Mouse (Mus musculus) liver, embryonic 11.5 days (tissue): Measurements from ENCODE around the gene Olfr904. TPM values are rescaled to one million over a fixed set of nuclear protein-coding genes. Genes with fewer than 3 reads are reported as not detected.

ENCODE experiments used
- ATAC-seq: fragments of 200-750 bp; cut with Nextera tagmentation; replicated peaks from 2 replicates; pipeline ENCODE4 v1.8.0; 2017; ENCODE audit warnings: moderate number of reproducible peaks, mild to moderate bottlenecking, moderate TSS enrichment, moderate library complexity; ENCODE audit not compliant: low FRiP score
- DNase-seq: peaks from one replicate; pipeline ENCODE4 v3.0.0-alpha.2; 2017; ENCODE audit warnings: low spot score
- H3K27ac ChIP-seq: fragments of 300-500 bp; sonication (generic); 2 replicates; pipeline ENCODE4 v1.5.1; 2014; ENCODE audit warnings: mild to moderate bottlenecking, low read depth, low read length, control low read depth
- H3K27me3 ChIP-seq: fragments of 300-500 bp; sonication (generic); replicated peaks from 2 replicates; pipeline ENCODE4 v1.6.1; 2014; ENCODE audit warnings: low read length, mixed read lengths; ENCODE audit not compliant: control insufficient read depth, insufficient read depth
- H3K36me3 ChIP-seq: fragments of 300-500 bp; sonication (generic); 2 replicates; pipeline ENCODE4 v1.6.1; 2014; ENCODE audit warnings: mild to moderate bottlenecking, low read length, moderate library complexity, mixed read lengths; ENCODE audit not compliant: control insufficient read depth, insufficient read depth
- H3K4me1 ChIP-seq: fragments of 300-500 bp; sonication (generic); replicated peaks from 2 replicates; pipeline ENCODE4 v1.6.1; 2014; ENCODE audit warnings: low read length, mixed read lengths; ENCODE audit not compliant: control insufficient read depth, insufficient read depth
- H3K4me2 ChIP-seq: fragments of 300-500 bp; sonication (generic); 2 replicates; pipeline ENCODE4 v1.6.1; 2014; ENCODE audit warnings: mild to moderate bottlenecking, control low read depth, moderate library complexity
- H3K4me3 ChIP-seq: fragments of 300-500 bp; sonication (generic); 2 replicates; pipeline ENCODE4 v1.5.1; 2014; ENCODE audit warnings: low read depth, low read length, control low read depth
- H3K9ac ChIP-seq: fragments of 300-500 bp; sonication (generic); 2 replicates; pipeline ENCODE4 v1.6.1; 2014; ENCODE audit warnings: low read depth, low read length, control low read depth
- H3K9me3 ChIP-seq: fragments of 300-500 bp; sonication (generic); 2 replicates; pipeline ENCODE4 v1.6.1; 2016; ENCODE audit warnings: low read length, inconsistent platforms, mixed read lengths; ENCODE audit not compliant: control insufficient read depth
- WGBS: fragments of 180-500 bp; shearing (Covaris S2); extraction: QIAGEN DNeasy Blood & Tissue Kit; methylation state at CpG from one replicate; pipeline ENCODE4 v1.1.7; 2014; 5-methylcytosine and 5-hydroxymethylcytosine counted together
- polyA plus RNA-seq: library from polyadenylated mRNA; unstranded; fragments of >200 nt; fragmentation: Nextera tagmentation; extraction: Ambion mirVana; gene quantifications from 2 replicates; pipeline ENCODE4 v1.2.1, GENCODE M21; 2014

Olfr904 gene
- polyA plus RNA-seq, 1 experiment from 2014 or later, result not detected

- no peak overlapping the region for H3K4me2 ChIP-seq
Measured at GRCm38 (mm10) chr9:38512353-38512752, 49.4 kb downstream of the Olfr904 start.

More at GRCm38 (mm10) chr9:38512353-38512752, 49.4 kb downstream of the Olfr904 start:
- no peak overlapping the region for H3K27ac ChIP-seq
- no peak for ATAC-seq
- WGBS, result 53% methylated on average over 2 of the region's 2 CpGs
- no peaks in the 10 kb centered on the region for H3K36me3 ChIP-seq
- no peak for DNase-seq
- H3K4me3 ChIP-seq, result no peak overlapping the region
- H3K27me3 ChIP-seq, result no peaks in the 10 kb centered on the region
- H3K9me3 ChIP-seq, result no peaks in the 10 kb centered on the region
- no peaks in the 10 kb centered on the region for H3K4me1 ChIP-seq
- no peak overlapping the region for H3K9ac ChIP-seq

Other genes starting within 250 kb of the Olfr904 start
- gene Olfr894, start 245.1 kb upstream of the Olfr904 start, polyA plus RNA-seq, result not detected in 2 replicates
- gene Olfr143, start 210.4 kb upstream of the Olfr904 start, polyA plus RNA-seq, result not detected in 2 replicates
- gene Olfr895, start 195.3 kb upstream of the Olfr904 start, polyA plus RNA-seq, result not detected in 2 replicates
- gene Olfr896-ps1, start 172.0 kb upstream of the Olfr904 start, polyA plus RNA-seq, result not detected in 2 replicates
- gene Olfr25, start 134.1 kb upstream of the Olfr904 start, polyA plus RNA-seq, result not detected in 2 replicates
- gene Olfr898, start 114.7 kb upstream of the Olfr904 start, polyA plus RNA-seq, result not detected in 2 replicates
- gene Olfr250, start 96.2 kb upstream of the Olfr904 start, polyA plus RNA-seq, result not detected in 2 replicates
- not detected in 2 replicates for gene Olfr251, start 86.1 kb upstream of the Olfr904 start, polyA plus RNA-seq
- not detected in 2 replicates for gene Olfr147, start 61.4 kb upstream of the Olfr904 start, polyA plus RNA-seq
- gene Olfr901, start 33.7 kb upstream of the Olfr904 start, polyA plus RNA-seq, result not detected in 2 replicates
- not detected in 2 replicates for gene Olfr902, start 15.5 kb upstream of the Olfr904 start, polyA plus RNA-seq
- gene Olfr905, start 8.0 kb downstream of the Olfr904 start, polyA plus RNA-seq, result not detected in 2 replicates
- gene Olfr906, start 23.9 kb downstream of the Olfr904 start, polyA plus RNA-seq, result not detected in 2 replicates
- gene Olfr907, start 32.7 kb downstream of the Olfr904 start, polyA plus RNA-seq, result not detected in 2 replicates
- gene Olfr911-ps1, start 58.4 kb downstream of the Olfr904 start, polyA plus RNA-seq, result not detected in 2 replicates
- not detected in 2 replicates for gene Olfr910, start 74.7 kb downstream of the Olfr904 start, polyA plus RNA-seq
- not detected in 2 replicates for gene Olfr912, start 117.0 kb downstream of the Olfr904 start, polyA plus RNA-seq
- gene Olfr913, start 129.6 kb downstream of the Olfr904 start, polyA plus RNA-seq, result not detected in 2 replicates
- gene Olfr914, start 142.0 kb downstream of the Olfr904 start, polyA plus RNA-seq, result not detected in 2 replicates
- not detected in 2 replicates for gene Olfr916, start 196.7 kb downstream of the Olfr904 start, polyA plus RNA-seq
- gene Olfr917, start 202.7 kb downstream of the Olfr904 start, polyA plus RNA-seq, result not detected in 2 replicates
- gene Olfr918, start 211.5 kb downstream of the Olfr904 start, polyA plus RNA-seq, result not detected in 2 replicates
- not detected in 2 replicates for gene Olfr919, start 240.5 kb downstream of the Olfr904 start, polyA plus RNA-seq